Mouse (Mus musculus): ENCODE results near the gene Saa2.

Saa2 gene

DNA sequence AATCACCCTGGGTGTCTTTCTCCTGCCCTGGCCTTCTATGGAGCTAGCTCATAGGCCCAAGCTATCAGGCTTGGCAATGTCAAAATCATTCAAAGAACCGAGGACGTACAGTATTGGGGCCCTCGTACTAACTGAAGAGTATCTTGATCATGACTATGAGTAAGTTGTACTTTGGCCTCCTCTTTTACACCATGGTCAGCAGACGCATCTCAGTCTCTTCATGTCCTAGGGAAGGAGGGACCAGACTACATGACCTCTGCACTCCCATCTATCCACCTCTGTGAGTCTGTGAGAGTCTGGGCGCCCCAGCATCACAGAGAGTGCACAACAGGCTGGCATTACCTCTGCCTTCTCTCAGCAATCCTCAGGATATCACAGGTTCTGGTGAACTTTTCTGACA lies 11.0 kb downstream of the Saa2 start:
- no peak for DNase-seq (ENCODE audit: low spot score in 2 of 2)

- no peak for DNase-seq (ENCODE audit: low spot score in 2 of 2)
These were observed 13.1 kb downstream of the Saa2 start for GRCm38 (mm10) chr7:46764672-46765071.

GRCm38 (mm10) chr7:46767371-46767770 lies 15.8 kb downstream of the Saa2 start:
- no peak for DNase-seq (ENCODE audit: low spot score in 2 of 2)

- DNase-seq (ENCODE audit: low spot score in 2 of 2), result no peak
These were observed 16.9 kb downstream of the Saa2 start for GRCm38 (mm10) chr7:46768451-46768850.

DNA sequence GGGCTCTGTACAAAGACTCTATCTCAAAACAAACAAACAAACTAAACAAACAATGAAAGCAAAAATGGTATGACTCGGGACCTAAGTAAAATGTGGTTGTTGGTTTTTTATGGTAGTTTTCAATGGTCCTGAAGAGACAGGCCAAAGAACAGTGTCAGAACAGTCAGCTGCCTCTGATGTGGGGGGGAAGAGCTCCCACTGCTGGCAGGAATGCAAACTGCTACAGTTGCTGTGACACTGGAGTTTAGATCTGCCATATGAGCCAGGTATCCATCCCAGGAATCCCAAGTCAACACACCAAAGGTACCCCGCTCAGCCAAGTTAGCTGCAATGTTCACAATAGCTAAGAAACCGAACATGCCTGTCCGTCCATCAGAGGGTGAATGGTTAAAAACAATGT lies 19.1 kb downstream of the Saa2 start:
- peak in 1 of 2 experiments; percentile 17 for DNase-seq (ENCODE audit: low spot score in 2 of 2)

- no peak for DNase-seq (ENCODE audit: low spot score in 2 of 2)
These were observed 37.7 kb downstream of the Saa2 start for GRCm38 (mm10) chr7:46789177-46789849.

- no peak for DNase-seq (ENCODE audit: low spot score in 2 of 2)
These were observed 42.3 kb downstream of the Saa2 start for GRCm38 (mm10) chr7:46793871-46794270.

GRCm38 (mm10) chr7:46795287-46796205 lies 44.0 kb downstream of the Saa2 start, which contains the start of the genes Hps5 and Gtf2h1:
Hps5 (minus strand) TSS chr7:46796064.
Gtf2h1 (plus strand) TSS chr7:46796103.
- DNase-seq (ENCODE audit: low spot score in 2 of 2), result peak; percentile 96 to 97

DNA sequence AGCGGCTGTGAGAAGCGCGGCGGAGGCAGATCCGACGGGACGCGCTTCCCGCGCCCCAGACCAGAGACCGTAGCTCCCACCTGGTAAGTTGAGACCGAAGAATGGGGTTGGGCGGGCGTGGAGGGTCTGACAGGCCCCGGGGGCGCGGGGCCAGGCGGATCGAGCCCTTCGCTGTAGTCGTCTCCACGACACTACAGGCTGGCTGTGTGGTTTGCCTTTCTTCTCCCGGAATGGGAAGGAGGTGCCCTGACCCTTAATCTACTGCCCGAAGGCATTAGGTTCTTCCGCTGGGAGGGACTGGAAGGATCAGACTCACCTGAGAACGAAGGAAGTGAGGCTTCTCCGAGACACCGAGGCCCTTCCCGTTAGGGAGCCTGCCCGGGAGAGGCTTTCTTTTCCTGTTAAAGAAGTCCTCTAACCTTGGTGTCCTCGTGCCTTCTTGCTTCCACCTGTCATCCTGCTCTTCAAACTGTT lies 44.7 kb downstream of the Saa2 start:
- DNase-seq (ENCODE audit: low spot score in 2 of 2), result no peak

- DNase-seq (ENCODE audit: low spot score in 2 of 2), result no peak
These were observed 45.2 kb downstream of the Saa2 start for GRCm38 (mm10) chr7:46796779-46797178.

Data from heart, adult 9 months (tissue).